Mouse (Mus musculus) spleen, adult 2 months (tissue): ENCODE measurements around the gene Mob3a.

Experiments used
- CTCF ChIP-seq: fragments of 200-500 bp; IDR thresholded peaks from 2 replicates; pipeline ENCODE4 v1.5.1; 2011; ENCODE audit warnings: mild to moderate bottlenecking, inconsistent platforms; ENCODE audit not compliant: insufficient read depth, insufficient read length, insufficient replicate concordance; ENCODE audit errors: extremely low read depth
- POLR2A ChIP-seq: fragments of 200-500 bp; IDR thresholded peaks from 2 replicates; pipeline ENCODE4 v1.6.1; 2011; ENCODE audit warnings: low read depth, low read length, inconsistent platforms

DNA sequence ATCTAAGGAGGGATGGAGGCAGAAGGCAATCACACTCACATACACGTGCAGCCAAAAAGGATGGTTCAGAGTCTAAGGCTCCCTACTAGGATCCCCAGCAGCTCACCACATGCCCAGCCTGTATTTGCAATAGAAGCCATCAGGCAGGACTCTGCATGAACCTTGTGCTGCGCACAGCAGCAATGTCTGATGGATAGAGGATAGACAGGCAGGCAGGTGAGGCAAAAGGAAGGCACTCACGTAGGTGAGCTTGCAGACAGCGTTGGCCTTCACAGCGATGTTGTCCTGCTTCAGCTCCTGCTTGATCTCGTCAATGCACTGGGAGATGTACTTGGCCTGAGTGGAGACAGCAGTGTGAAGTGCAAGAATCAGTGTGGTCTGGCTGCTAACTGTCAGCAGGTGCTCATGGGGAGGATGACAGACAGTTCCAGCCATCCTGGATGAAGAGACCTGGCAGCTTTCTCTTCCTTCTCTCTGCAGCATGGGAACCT lies 30.9 kb upstream of the Mob3a start:
- TF ChIP-seq CTCF (no peak), POLR2A (no peak)
